Mouse (Mus musculus) bone marrow macrophage, adult 2 months (primary cell): ENCODE data around the gene Sema4b.

Experiments
- CTCF ChIP-seq: IDR thresholded peaks from 2 replicates; pipeline ENCODE4 v1.5.1; 2012; ENCODE audit warnings: low read depth, mild to moderate bottlenecking, low read length, moderate library complexity
- POLR2A ChIP-seq: IDR thresholded peaks from 2 replicates; pipeline ENCODE4 v1.6.1; 2012; ENCODE audit warnings: mild to moderate bottlenecking, low read depth, low read length, borderline replicate concordance

- TF ChIP-seq CTCF, result no peak
- no peak for TF ChIP-seq POLR2A
These were observed 2.1 kb upstream of the Sema4b start for GRCm38 (mm10) chr7:80184551-80184950.
